Mouse (Mus musculus) adipose tissue, adult 10 weeks (tissue): Measurements from ENCODE around the gene Mdga1. TPM values are rescaled to one million over a fixed set of nuclear protein-coding genes. Genes with fewer than 3 reads are reported as not detected.

Experiments used
- polyA plus RNA-seq: library from polyadenylated mRNA; stranded (reverse); fragments of 350-450 nt; fragmentation: Illumina TruSeq; extraction: RNeasy Lipid Tissue Mini Kit (QIAGEN cat#74804); gene quantifications from one replicate; pipeline ENCODE4 v1.2.3, GENCODE M21; 2014; ENCODE audit warnings: low read depth, low replicate concordance

Mdga1 gene
- polyA plus RNA-seq: 1.4 TPM

DNA sequence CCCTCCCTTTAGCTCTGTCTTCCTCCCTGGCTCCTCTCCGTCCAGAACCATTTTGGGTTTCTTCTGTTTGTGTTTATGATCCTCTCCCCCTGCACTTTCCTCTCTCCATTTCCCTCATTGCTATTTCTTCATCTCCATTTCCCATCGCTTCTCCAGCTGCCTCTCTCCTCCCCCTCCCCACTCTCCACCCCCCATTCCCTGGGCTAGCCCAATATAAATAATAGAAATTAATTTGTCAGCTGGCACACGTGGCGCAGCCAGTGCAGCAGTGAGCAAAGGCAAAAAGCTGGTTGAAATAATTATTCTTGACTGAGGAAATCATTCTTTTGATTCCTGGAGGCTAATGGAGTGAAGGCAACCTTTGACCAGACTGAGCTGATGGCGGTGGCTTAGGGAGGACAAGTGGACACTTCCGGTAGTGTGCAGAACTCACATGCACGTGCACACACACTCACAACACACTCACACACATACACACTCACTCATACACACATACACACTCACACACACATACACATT is at the start of gene Mdga1:
Mdga1 (minus strand) TSS at position 51 of the 519 bp plus-strand sequence.

DNA sequence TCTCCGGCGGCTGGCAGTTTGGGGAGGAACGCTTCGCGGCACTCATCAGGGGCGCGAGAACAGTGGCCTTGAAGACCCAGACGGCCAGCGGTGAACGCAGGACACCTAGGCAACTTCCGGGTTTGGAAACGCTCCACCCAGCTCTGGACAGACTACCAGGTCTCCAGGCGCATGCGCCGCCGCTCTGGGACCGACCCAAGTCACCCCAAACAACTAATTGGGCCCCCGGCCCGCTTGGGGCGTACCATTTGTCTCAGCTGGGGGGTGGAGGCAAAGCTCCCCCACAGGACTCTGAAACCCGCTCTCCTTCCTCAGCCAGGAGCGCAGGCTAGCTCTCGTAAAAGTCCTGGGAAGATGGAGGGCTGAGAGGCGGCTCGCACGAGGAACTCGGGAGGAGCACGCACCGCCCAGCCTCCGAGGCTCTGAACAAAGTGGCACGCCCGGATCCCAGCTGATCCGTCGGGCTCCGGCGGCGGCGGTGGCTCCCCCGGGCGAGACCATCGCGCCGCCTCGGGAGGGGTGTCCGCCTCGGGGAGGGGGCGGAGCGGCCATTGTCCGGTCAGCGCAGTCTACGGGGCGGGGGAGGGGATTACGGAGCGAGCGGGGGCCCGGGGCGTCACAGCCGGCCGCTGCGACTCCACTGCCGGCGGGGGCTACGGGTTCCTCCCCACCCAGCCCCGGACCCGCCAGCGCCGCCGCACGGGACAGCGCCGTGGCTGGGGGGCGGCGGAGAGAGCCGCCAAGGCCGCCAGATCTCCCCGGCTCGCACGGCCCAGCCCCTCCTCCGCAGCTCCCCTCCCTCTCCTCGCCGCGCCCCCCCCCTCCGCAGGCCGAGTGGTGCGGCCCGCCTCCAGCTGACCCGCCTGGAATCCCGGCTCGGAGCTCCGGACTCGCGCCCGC is 34.6 kb upstream of the Mdga1 start, which contains the start of gene Zfand3:
Zfand3 (plus strand) TSS at position 531 of the 900 bp plus-strand sequence.

Other genes with a start within 250 kb of the Mdga1 start
- 138 TPM for gene Zfand3, start 34.6 kb upstream of the Mdga1 start, polyA plus RNA-seq